Mouse (Mus musculus) ovary, postnatal 10 days (tissue): ENCODE data around the gene Cap1.
"Not testable (repeated sequence)": the region's sequence is repeated elsewhere in the genome, so short reads cannot be mapped to it uniquely, and the experiment has no call there.

Experiments
- DNase-seq: peaks from one replicate; pipeline ENCODE4 v3.0.0; 2022; ENCODE audit warnings: low spot score

The Cap1 gene

DNA sequence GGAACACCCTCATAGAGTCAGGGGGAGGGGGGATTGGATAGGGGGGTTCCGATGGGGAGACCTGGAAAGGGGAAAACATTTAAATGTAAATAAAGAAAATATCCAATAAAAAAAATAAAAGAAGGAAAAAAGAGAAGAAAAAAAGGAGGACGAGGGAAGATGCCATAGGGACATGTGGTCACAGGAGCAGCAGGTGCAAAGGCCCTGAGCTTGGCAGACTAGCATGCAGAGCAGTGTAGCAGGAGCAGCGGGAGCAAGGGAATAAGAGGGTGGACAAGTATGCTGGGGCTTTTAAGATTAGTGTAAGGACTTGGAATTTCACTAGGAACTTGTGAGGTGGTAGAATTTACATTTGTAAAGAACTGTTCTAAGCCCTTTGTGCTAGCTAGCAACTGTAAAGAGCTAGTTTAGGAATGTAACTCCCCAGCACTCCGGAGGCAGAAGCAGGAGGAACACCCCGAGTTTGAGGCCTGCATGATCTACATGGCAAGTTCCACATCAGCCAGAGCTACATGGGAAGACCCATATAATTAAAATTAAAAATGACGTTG, 48.6 kb downstream of the Cap1 start:
- no peak for DNase-seq

DNA sequence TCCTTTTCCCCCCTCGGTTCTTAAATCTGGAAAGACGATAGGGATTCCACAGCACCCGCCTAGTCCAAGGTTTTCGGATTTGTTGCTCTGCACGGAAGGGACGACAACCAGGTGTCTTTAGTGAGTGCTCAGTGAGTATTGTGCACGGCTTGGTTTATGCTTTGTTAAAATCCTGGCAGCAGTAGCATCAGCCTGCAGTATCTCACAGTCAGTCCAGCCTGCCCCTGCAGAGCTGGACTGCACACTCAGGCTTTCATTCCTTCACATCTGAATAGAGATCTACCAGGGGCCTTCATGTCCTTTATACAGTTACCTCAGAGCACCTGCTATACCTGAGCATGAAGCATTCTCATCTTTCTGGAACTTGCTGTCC, 49.5 kb downstream of the Cap1 start:
- peak; percentile 11 for DNase-seq

DNA sequence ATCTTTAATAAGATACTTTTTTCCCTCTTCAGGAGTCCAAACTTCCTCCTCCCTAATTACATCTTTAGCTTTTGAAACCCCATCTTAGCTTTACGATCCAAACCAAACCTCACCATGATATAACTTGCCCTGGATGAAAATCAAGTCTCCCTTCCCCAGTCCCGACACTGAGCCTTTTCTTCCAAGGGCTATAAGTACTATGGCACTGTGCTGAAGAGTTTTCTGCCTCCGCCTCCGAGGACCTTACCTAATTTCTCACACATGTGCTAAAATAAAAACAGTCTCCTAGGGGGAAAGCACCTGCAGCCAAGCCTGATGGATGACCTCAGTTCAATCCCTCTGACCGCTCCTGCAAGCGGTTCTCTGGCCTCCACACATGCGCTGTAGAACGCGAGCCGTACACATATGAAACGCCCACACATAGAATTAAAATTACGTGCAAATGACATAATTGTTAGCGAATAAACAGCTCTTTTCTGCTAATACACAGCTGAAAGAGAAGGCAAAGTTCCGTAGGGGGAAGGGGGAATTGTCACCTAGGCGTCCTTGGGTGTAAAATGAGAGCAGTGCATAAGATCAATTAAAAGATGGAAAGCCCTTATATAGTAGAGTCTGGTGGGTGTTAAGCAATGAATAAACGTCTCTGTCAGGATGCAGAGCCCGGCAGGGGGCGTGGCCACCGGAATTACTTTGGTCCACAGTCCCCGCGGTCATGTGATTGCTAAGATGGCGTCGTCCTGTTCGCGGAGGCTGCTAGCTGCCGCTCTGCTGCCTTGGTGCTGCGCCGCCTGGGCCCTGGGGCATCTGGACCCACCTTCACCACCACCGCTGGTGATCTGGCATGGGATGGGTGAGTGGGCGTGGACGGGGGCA, 50.1 kb downstream of the Cap1 start, which contains the start of gene Ppt1:
TSS of gene Ppt1 (plus strand) at position 713 of the 873 bp plus-strand sequence.
- DNase-seq: peak; percentile 61

DNA sequence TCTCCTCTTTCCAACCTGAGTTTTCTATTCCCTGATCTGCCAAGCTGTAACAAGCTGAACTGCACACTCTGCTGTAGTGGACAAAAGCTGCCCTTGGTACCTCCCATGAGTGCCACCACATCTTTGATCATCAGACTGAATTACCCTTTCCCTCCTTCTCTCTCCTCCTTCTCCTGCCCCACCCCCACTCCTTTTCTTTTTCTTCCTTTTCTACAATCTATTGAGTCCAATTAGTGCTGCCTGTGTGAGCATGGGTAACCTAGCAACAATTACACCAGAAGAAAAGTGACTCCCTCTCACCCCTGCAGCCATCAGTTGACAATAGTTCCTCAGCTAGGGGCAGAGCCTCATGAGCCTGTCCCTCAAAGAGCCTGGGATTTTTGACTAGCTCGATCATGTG, 54.0 kb downstream of the Cap1 start:
- no peak for DNase-seq

DNA sequence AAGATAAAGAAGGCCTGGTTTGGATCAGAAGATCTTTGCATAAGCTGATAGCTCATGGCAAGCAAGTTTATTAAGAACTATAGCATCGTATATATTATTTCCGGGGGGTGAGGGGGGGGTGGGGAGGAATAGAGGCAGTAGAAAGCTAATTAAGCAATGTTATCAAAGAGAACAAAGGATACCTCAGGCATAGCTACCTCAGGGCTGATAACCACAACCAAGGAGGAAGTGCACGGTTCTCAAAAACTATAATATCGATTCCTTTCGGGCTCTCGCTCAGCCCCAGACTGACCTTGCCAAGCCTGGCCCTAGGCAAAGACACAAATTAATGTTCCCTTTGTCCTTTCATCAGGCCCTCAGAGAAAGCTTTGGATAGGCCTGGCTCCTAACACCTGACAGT, 56.5 kb downstream of the Cap1 start:
- DNase-seq: no peak

DNA sequence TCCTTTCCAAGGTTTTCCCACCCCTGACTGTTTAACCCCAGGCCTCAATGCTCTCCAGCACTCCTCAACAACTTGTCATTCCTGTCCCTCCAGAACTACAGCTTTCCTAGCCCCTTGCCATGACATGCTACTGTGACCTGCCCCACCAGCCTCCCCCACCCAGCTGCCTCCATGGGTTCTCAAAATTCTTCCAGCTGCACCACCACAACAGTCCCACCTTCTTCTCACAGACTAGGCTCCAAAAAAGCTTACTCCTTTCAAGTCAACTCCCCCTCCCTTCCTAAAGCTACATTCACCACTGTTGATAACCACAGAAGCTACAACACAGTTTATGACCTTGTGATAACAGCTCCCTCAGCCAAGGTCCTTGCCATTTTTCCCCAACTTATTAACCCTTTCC, 58.2 kb downstream of the Cap1 start:
- no peak for DNase-seq

DNA sequence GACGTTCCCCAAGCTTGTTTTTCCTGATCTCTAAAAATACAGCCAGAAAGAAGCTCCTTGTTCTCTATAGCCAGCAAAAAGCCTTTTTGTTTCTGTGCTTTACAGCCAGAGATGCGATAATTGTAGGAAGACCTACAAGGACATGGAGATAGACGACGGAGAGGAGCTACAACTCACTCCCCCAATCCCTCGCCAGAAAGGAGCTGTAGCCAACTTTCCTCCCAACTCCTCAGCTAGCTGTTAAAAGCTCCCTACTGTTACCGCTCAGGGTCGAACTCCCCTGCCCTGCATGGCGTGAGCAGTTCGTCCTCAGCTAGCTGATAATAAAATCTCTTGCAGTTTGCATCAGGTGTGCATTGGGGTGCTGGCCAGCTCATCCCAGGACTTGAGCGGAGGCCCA, 64.9 kb downstream of the Cap1 start:
- DNase-seq: not testable (repeated sequence)

DNA sequence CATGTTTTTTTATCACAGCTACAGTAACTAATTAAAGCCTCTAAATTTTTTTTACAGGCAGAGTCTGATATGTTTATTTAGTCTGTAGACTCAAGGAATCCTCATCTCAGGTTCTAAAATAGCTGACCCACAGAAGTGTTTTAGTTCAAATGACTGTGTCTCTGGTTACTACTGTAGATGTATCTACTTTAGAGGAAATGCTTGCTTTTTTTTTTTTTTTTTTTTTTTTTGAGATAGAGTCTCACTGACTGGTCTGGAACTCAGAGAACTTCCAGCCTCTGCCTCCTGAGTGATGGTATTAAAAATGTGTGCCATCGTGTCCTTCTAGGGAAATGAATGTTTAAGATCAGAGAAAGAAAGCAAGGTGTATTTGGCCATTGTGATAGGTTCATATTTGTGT, 69.7 kb downstream of the Cap1 start:
- DNase-seq: no peak

DNA sequence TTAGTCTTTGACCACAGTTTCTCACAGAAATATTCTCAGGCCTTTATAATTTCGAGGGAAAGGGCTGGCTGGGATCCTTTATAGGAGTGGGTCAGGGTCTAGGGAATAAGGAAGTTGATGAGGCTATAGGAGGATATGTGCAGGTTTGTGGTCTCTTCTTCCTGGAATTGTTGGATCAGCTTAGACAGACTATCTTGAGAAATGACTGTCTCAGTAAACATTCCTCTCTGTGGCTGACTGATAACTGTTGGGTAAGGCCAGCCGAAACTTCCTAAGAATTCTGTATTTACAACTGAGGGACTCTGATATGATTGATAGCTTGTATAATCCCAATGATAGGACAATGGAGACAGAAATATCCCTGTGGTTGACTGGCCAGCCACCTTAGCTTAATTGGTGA, 74.0 kb downstream of the Cap1 start:
- DNase-seq: no peak

DNA sequence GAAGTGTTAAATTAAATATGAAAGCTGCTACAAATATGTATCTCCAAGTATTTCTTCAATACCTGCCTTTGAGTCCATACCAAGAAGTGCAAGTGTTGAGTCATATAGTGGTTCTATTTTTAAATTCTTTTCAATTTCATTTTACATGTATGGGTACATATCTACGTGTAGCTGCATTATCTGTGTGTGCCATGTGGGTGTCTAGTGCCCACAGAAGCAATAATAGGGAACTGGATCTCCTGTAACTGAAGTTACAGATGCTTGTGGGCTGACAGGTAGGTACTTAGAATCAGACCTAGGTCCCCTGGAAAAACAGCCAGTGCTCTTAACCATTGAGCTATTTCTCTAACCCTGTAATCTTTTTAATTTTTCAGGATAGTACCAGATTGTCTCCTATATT, 74.7 kb downstream of the Cap1 start:
- DNase-seq: no peak
